Mouse (Mus musculus) left cerebral cortex, postnatal 4 days (tissue): ENCODE data around the gene Cavin4. TPM values are rescaled to one million over a fixed set of nuclear protein-coding genes. Genes with fewer than 3 reads are reported as not detected.
"Not testable (repeated sequence)": the region's sequence is repeated elsewhere in the genome, so short reads cannot be mapped to it uniquely, and the experiment has no call there.

Experiments used
- DNase-seq: peaks from one replicate; pipeline ENCODE4 v3.0.0-alpha.2; 2022
- intact Hi-C: fragments of 180-260 bp; cut with DNase I; formaldehyde crosslinking; loops from one replicate; pipeline ENCODE4 v1.15.1; 2025
- total RNA-seq, 2 experiments: library from RNA; stranded (reverse); gene quantifications; 2 replicates each; pipeline ENCODE4 v1.2.3; 2021

Cavin4 gene
- total RNA-seq, 2 experiments from 2014 or later = 4.1 to 4.3 TPM

DNA sequence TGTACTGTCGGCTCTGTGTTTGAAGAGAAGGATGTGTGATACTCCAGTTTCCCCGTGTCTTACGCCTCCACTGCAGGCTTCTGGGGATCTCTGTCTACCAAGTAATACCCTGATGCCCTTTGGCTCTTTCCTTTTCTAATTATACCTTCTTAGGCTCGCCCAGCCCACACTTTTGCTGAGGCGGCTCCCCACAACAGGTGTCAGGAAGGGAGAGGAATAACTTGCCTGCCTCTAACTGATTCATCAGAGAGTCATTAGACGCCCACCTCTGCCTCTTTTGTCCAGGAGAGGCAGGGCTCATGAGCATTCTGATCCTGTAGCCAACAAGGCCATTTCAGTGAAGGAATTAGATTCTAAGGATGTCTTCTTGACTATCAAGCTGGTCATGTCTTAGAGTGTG is 4.0 kb downstream of the Cavin4 start:
- DNase-seq = no peak
- intact Hi-C loops = loop anchor here (5.0 kb wide), 1 partner anchor 80 kb away; the partner anchor contains the start of gene Tmeff1

- no peak for DNase-seq
- intact Hi-C loops = no loop called here
These were observed 9.6 kb downstream of the Cavin4 start for GRCm38 (mm10) chr4:48672915-48673314.

- no peak for DNase-seq
- intact Hi-C loops = no loop called here
These were observed 11.1 kb downstream of the Cavin4 start for GRCm38 (mm10) chr4:48674412-48674811.

GRCm38 (mm10) chr4:48676570-48677185 is 13.4 kb downstream of the Cavin4 start:
- intact Hi-C loops = no loop called here

GRCm38 (mm10) chr4:48677276-48677675 is 14.0 kb downstream of the Cavin4 start:
- DNase-seq = no peak
- intact Hi-C loops = no loop called here

More at GRCm38 (mm10) chr4:48676570-48677185, 13.4 kb downstream of the Cavin4 start:
- DNase-seq = no peak

- intact Hi-C loops = no loop called here
- no peak for DNase-seq
These were observed 14.5 kb downstream of the Cavin4 start for GRCm38 (mm10) chr4:48677812-48678211.

DNA sequence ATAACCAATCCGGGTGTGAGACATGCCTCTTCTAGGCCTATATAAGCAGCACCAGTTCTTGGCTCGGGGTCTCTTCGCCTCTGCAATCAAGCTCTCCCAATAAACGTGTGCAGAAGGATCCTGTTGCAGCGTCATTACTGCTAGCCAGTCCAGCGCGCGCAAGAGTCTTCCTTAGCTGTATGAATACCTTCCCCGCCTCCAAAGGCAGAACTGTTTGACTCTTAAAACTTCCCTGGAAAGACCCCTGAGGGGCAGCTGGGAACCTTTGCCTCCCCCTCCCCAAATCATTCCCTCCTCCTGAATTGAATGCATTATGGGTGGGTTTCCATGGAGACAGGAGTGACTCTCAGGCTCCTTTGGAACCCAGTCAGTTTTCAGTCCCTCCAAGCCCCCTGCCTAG is 15.5 kb downstream of the Cavin4 start:
- intact Hi-C loops = no loop called here
- DNase-seq = no peak

DNA sequence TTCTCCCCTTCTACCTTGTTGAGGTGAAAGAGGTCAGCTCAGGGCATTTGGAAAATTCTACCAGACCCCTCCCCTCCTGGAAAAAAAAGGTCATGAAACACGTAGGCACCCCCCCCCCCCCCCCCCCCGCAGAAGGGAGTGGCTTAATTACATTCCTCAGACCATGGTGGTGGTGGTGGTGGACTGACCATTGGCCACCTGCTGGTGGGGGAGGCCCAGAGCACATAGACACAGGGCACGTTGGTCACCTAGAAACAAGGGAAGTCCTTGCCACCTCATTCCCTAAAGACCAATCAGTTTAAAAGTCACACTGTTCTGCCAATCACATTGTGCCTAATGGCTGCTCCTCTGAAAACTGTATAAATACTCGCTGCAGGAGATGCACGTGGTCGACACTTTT is 16.4 kb downstream of the Cavin4 start:
- DNase-seq, intact Hi-C loops: not testable (repeated sequence)

DNA sequence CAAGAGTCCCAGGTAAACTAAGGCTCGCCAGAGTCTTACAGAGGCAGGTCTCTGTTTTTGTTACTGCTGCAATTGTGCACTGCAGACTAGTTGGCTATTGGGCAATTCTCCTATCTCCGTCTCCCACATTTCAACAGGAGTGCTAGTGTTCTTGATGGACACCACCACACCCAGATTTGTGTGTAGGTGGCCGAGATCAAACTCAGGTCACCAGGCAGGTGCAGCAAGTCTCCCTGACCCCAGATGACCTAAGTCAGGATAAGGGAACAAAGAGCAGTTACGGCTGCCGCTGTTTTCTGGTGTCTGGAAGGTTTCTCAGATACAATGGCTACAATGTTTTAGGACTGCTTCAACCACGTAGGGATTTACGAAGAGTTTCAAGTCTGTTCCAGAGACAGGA is 16.9 kb downstream of the Cavin4 start:
- no peak for DNase-seq
- intact Hi-C loops = no loop called here

DNA sequence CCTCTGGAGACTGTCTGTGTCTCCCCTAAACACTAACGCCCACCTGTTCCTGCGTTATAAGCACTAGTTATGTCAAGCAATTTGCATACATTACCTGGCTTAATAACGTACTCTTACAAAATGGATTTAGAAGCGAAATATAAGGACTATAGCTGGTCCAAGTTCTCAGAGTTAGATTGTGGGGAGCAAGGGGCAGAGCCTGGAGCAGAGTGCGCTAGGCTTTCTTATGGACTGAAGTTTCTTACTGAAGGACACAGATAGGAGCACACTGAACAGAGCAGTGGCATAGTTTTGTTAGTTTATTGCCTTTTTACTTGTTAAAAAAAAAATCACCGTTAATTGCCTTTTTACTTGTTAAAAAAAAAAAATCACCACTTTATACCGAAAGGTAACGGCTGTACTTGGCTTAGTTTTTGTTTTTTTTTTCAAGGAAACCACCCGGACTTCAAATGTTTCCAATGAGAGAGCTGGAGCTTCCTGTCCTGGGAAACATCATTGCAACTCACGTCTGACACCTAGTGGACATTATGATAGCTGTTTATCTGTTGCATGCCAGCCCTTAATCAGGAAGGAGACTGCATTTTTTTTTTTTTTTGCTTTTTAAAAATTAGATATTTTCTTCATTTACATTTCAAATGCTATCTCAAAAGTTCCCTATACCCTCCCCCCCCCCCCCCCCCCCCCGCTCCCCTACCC is 17.5 kb downstream of the Cavin4 start:
- intact Hi-C loops = no loop called here
- no peak for DNase-seq

DNA sequence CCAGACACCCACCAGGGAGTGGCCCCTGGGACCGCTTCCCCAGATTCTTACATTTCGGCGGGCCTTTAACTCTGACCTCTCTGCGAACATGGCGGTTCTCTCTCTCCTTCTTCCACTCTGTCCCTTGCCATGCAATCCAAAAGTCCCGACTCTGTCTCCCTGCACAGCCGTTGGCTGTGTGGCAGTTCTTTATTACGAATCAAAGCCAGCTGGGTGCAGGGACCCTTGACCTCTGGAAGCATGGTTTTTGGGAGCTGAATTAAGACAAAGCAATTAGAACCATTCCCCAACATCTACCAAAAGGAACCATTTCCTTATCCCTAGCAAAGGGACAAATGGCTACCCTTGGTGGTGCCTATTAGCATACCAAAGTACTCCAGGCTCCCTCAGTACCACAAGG is 19.8 kb downstream of the Cavin4 start:
- no peak for DNase-seq
- intact Hi-C loops = no loop called here

DNA sequence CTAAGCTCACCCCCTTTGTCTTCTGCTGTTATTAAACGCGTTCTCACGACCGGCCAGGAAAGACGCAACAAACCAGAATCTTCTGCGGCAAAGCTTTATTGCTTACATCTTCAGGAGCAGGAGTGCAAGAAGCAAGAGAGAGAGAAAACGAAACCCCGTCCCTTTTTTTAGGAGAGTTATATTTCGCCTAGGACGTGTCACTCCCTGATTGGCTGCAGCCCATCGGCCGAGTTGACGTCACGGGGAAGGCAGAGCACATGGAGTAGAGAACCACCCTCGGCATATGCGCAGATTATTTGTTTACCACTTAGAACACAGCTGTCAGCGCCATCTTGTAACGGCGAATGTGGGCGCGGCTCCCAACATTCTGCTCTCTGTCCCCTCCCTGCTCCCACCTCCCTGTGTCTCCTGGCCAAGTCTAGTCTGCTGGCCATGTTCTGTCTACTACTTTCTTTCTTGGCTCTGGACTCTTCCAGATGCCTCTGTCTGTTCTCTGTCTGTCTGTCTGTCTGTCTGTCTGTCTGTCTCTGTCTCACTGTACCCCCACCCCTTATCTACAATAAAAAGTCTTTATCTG is 20.4 kb downstream of the Cavin4 start:
- intact Hi-C loops, DNase-seq: not testable (repeated sequence)

GRCm38 (mm10) chr4:48684593-48685187 is 21.4 kb downstream of the Cavin4 start:
- no peak for DNase-seq
- intact Hi-C loops = no loop called here

DNA sequence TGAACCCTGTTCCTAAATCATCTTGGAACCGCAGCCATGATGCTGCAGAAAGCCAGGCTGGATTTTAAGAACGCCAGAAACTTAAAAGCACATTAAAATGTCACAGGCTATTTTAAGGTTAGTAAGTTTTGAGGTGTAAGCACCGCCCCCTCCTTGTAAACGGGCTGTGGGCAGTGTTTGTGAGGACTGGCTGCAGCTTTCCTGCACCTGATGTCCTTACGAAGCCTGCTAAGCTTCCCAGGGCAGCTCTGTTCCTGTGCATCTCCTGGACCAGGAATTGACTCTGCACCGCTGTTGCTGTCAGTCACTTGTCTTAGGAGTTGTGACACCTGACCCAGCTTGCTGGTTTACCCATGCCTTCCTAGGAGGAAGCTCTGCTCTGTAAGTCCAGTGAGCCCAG is 24.8 kb downstream of the Cavin4 start:
- intact Hi-C loops = no loop called here
- no peak for DNase-seq

DNA sequence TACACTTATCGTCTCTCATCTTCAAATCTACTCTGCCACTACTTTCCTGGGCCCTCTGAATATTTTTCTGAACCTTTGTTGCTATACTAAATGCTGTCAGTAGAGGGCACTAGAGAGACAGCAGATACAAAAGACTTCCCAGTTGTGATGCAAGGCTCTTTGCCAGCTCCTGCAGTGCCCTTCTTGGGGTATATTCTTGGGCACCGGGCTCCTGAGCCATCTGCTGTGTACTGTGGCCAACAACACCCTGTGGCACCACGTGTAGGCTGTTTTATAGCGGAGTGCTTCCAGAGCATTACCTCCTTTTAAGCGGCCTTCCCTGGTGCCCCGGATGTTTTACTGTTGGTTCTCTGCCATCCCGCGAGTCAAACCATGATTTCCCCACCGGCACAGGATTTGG is 27.3 kb downstream of the Cavin4 start:
- intact Hi-C loops = loop anchor here (5.0 to 10.0 kb wide), 5 partner anchors 82 to 937 kb away; partner anchors contain the start of gene Plppr1

DNA sequence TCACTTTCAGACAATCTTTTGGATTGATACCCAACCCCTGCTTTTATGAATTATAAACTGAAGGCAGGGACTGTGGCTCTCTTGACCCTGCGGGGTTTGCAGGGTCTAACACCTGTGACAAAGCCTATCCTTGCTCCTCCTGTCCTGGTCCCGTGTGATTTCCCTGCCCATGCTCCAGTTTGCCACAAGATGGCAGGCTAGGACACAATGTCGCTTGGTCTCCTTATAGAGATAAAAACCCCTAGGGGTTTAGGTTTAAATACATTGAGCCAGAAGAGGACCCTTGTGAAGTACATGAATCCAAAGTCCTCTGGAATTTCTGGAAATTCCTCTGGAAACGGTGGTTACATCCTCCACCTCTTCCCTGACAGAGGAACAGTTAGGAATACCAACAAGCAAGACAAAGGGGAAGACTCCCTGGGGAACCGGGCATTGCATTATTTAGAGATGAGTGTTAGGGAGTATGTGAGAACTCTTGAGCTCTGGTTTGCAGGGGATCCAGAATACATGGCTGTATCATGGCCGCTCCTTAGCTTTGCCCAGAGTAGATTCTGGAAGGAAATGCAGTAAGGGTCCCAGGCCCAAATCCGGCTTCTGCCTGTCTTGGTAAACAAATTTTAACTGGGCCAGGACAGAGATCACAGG is 28.6 kb downstream of the Cavin4 start:
- intact Hi-C loops = loop anchor here (5.0 to 10.0 kb wide), 5 partner anchors 80 to 935 kb away; partner anchors contain the start of gene Plppr1
- peak; percentile 65 for DNase-seq

More for the DNA sequence above, 27.3 kb downstream of the Cavin4 start:
- peak; percentile 97 for DNase-seq

DNA sequence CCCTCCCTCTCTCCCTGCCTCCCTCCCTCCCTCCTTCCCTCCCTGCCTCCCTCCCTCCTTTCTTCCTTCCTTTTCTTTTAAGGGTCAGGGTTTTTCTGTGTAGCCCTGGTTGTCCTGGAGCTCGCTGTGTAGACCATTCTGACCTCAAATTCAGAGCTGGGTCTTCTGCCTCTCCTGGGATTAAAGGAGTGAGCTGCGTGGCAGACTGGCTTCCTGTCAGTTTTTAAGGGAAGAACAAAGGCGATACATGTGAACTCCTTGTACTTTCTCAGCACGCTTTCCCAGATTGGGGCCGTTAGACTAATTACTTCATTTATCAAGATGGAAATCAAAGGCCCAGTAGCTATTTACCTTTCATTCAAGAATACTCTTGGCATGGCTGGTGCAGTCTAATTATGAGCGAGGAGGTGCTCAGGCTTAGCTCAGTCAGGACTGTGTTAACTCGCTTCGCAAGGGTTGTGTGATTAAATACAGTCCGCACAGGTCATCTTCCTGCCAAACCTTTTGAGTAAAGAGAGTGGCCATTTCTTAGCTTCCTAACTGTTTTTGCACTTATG is 29.5 kb downstream of the Cavin4 start:
- no peak for DNase-seq
- intact Hi-C loops = loop anchor here (5.0 to 10.0 kb wide), 5 partner anchors 79 to 934 kb away; partner anchors contain the start of gene Plppr1

DNA sequence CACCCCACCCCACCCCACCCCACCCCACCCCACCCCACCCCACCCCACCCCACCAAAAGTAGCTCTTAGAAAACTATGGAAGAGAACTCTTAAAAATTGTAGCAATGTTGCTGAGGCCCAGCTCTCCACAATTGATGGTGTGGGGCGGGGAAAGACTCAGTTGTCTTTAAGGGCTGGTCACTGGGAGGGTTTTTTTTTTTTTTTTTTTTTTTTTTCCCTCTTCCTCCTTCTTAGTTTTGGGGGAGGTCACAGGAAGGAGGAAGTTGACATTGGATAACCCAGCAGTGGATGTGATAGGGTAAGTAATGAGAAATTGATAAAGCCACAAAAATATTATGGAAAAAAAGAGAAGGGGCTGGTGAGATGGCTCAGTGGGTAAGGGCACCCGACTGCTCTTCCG is 33.4 kb downstream of the Cavin4 start:
- DNase-seq = no peak
- intact Hi-C loops = loop anchor here (10.0 kb wide), 2 partner anchors 358 to 558 kb away; partner anchors contain the start of gene Plppr1

GRCm38 (mm10) chr4:48697302-48697701 is 34.0 kb downstream of the Cavin4 start:
- intact Hi-C loops = loop anchor here (10.0 kb wide), 2 partner anchors 357 to 557 kb away; partner anchors contain the start of gene Plppr1
- no peak for DNase-seq

DNA sequence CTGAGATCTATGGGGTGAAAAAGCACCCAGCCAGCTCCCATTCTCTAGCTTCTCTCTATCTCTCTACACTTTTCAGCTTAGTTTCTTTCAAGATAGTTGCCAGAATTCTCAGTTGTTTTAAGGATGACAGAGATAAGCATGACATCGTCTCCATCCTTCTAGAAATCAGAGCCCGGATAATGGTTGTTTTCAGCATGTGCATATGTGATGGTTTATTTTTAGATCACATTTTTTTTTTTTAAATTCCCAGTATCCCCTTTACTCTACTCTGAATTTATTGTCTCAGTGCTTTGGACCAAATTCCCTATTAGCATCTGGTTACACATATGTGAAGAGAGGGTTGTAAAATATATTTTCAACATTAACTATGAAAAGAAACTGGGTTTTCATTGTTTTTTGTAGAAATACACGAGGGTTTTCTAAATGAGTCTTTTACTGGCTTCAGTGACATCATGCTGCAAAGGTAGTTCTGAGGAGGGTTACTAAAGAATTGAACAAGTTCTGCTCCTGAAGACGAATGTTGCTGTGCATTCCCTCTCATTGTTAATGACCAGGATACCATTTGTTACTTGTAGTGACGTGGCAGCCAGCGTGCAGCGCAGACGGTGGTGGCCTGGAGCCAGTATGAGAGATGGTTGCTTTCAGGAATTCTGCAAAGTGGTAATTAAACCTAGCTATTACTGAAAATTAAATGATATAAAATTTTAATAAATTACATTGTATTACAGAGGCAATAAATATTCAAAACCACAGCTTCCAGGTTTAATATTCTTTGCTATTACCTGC is 52.7 kb downstream of the Cavin4 start:
- no peak for DNase-seq
- intact Hi-C loops = no loop called here
